Mouse (Mus musculus) embryonic facial prominence, embryonic 15.5 days (tissue): ENCODE measurements around the gene Rln1. TPM values are rescaled to one million over a fixed set of nuclear protein-coding genes. Genes with fewer than 3 reads are reported as not detected.
A peak's percentile ranks its signal among the peaks of the same experiment; 100 is the strongest.

Experiments used
- ATAC-seq: fragments of 200-750 bp; cut with Nextera tagmentation; 2 replicates; pipeline ENCODE4 v1.8.0; 2017; ENCODE audit warnings: low read depth, moderate TSS enrichment; ENCODE audit not compliant: insufficient number of reproducible peaks, low FRiP score, low TSS enrichment
- H3K27ac ChIP-seq: fragments of 300-500 bp; sonication (generic); replicated peaks from 2 replicates; pipeline ENCODE4 v1.5.1; 2015; ENCODE audit warnings: mild to moderate bottlenecking, inconsistent platforms
- H3K27me3 ChIP-seq: fragments of 300-500 bp; sonication (generic); 2 replicates; pipeline ENCODE4 v1.6.1; 2015; ENCODE audit warnings: inconsistent platforms
- H3K36me3 ChIP-seq: fragments of 300-500 bp; sonication (generic); 2 replicates; pipeline ENCODE4 v1.6.1; 2015; ENCODE audit warnings: mild to moderate bottlenecking, inconsistent platforms
- H3K4me1 ChIP-seq: fragments of 300-500 bp; sonication (generic); 2 replicates; pipeline ENCODE4 v1.6.1; 2015; ENCODE audit warnings: inconsistent platforms
- H3K4me2 ChIP-seq: fragments of 300-500 bp; sonication (generic); replicated peaks from 2 replicates; pipeline ENCODE4 v1.6.1; 2015; ENCODE audit warnings: mild to moderate bottlenecking, inconsistent platforms
- H3K4me3 ChIP-seq: fragments of 300-500 bp; sonication (generic); replicated peaks from 2 replicates; pipeline ENCODE4 v1.5.1; 2015; ENCODE audit warnings: mild to moderate bottlenecking, inconsistent platforms
- H3K9ac ChIP-seq: fragments of 300-500 bp; sonication (generic); 2 replicates; pipeline ENCODE4 v1.6.1; 2015; ENCODE audit warnings: inconsistent platforms
- H3K9me3 ChIP-seq: fragments of 300-500 bp; sonication (generic); replicated peaks from 2 replicates; pipeline ENCODE4 v1.6.1; 2016; ENCODE audit warnings: inconsistent platforms
- WGBS: fragments of 180-500 bp; shearing (Covaris S2); methylation state at CpG from one replicate; pipeline ENCODE4 v1.1.7; 2015; 5-methylcytosine and 5-hydroxymethylcytosine counted together
- polyA plus RNA-seq: library from polyadenylated mRNA; unstranded; fragments of >200 nt; fragmentation: Nextera tagmentation; extraction: Ambion mirVana; gene quantifications from 2 replicates; pipeline ENCODE4 v1.2.1, GENCODE M21; 2015

Gene Rln1
- polyA plus RNA-seq, 1 experiment from 2014 or later, result 0.16 TPM

DNA sequence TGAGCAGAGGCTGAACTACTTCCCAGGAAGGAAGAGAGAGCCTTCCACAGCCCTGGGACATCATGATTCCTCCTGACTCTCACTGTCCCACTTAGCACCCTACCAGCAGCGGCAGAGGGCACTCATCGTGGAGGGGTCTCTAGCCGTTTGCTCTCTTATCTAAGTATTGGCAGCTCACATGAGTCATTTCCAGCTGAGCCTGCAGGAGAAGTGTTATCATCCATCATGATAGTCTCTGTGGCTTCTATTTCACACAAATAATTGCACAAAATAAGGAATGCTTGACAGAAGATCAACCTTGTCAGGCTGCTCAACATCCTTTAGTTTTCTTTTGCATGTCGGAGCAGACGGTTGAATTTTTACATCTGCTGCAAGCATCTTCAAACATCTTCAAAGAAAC, 25.8 kb upstream of the Rln1 start:
- WGBS, result 79% methylated on average over 5 of the region's 5 CpGs
- H3K4me3 ChIP-seq, result no peak overlapping the region

DNA sequence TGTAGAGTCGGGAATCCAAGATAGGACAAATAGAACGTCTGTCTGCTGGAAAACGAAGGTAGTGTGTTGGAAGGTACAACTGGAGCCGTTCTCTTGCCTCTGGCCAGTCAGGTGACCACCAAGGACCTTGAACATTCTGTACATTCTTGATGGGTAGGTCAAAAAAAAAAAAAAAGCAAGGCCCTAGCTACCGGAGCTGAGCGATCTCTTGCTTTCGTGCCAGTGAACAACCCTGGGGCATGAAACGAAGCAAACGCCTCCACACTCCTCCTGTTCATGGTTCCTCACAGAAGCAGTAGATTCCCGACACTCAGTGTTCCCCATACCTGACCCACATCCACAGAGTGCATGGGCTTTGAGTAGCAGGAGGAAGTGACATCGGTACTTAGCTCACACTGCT, 21.8 kb upstream of the Rln1 start:
- Histone ChIP-seq H3K27ac (no peak overlapping the region), H3K9ac (no peak overlapping the region), H3K36me3 (0 out of 2 replicates have a peak, but pooled peaks cover 6% of the 10 kb centered on the region), H3K4me3 (no peak overlapping the region), H3K27me3 (no peaks in the 10 kb centered on the region), H3K9me3 (no peaks in the 10 kb centered on the region), H3K4me2 (no peak overlapping the region), H3K4me1 (peaks cover 13% of the 10 kb centered on the region; the same call in 1 of the 2 replicates)
- no peak for ATAC-seq
- 78% methylated on average over 11 of the region's 11 CpGs for WGBS

More for the DNA sequence above, 25.8 kb upstream of the Rln1 start:
- H3K36me3 ChIP-seq, result 0 out of 2 replicates have a peak, but pooled peaks cover 6% of the 10 kb centered on the region
- H3K9me3 ChIP-seq, result no peaks in the 10 kb centered on the region
- 0 out of 2 replicates have a peak overlapping the region, but pooled peaks have one; percentile 82 for H3K4me2 ChIP-seq
- H3K27me3 ChIP-seq, result no peaks in the 10 kb centered on the region
- H3K27ac ChIP-seq, result no peak overlapping the region
- peaks cover 19% of the 10 kb centered on the region for H3K4me1 ChIP-seq
- H3K9ac ChIP-seq, result no peak overlapping the region
- no peak for ATAC-seq

DNA sequence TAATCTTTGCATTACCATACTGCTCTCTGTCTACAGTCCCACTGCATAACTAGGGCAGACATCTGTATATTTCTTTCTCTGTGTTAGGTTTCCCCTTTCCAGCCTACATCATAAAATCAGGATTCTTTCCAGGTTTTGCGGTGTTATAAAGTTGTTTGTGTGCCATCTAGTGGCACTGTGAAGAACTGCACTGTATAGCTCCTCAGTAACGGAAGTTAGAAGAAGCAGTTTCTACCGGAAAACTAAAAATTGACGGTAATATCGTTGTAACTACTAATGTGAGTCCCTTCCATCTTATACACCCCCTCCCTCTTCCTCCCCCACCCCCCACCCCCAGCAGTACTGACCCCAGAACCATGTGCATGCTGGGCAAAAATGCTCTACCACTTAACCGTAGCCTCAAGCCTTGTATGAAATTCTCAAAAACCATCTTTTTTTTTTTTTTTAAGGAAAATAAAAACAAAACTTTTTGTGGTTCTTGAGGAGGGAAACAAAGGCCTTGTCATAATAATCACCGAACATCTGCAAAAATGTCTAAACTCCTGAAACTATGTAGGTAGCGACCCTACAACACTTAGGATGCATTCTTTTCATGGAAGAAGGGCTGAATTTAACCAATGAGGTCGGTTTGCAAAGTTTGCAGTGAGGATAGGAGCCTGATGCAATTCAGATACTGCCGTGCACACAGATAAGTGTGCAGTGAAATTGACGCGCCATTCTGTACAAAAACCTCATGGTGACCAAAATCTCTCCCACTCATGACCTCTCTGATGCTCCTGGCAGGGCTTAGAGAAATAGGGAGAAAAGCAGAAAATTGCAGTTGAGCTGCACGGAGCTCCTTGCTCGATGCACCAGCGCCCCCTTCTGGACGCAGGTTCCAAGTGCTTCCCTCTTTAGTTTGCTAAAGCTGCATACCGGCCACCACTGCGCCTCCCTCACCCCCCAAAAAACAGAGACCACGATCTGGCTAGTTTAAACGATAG, 20.7 kb upstream of the Rln1 start:
- ATAC-seq, result peak; percentile 51; the same call in 1 of the 2 replicates
- 3% methylated on average over 20 of the region's 20 CpGs for WGBS

DNA sequence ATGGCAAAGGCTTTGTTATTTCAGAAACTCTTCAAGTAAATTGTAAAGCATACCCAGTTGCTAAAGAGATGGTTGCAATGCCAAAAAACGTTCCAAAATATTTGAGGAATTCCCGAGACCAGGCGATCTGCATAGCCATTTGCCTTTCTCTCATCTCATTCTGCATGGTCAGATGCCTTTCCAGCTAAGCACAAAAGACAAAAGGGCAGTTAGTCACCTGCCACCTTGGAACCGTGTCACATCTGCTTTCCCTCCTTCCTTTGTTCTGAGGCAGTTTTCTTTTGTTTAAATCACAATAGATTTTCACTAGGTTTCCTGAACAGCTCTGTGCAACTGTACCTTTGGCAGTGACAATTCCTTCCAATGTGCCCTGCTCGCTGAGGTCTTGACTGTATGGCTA, 16.5 kb upstream of the Rln1 start:
- H3K4me3 ChIP-seq, result no peak overlapping the region
- 54% methylated on average over 5 of the region's 5 CpGs for WGBS
- no peaks in the 10 kb centered on the region for H3K9me3 ChIP-seq
- no peak overlapping the region for H3K9ac ChIP-seq
- no peak overlapping the region for H3K27ac ChIP-seq
- peaks cover 4% of the 10 kb centered on the region; the same call in 1 of the 2 replicates for H3K4me1 ChIP-seq
- no peak for ATAC-seq
- H3K4me2 ChIP-seq, result no peak overlapping the region
- no peaks in the 10 kb centered on the region for H3K27me3 ChIP-seq
- 0 out of 2 replicates have a peak, but pooled peaks cover 7% of the 10 kb centered on the region for H3K36me3 ChIP-seq

More for the DNA sequence above, 20.7 kb upstream of the Rln1 start:
- H3K9ac ChIP-seq, result no peak overlapping the region
- H3K4me3 ChIP-seq, result peak overlapping the region; percentile 36
- H3K27me3 ChIP-seq, result no peaks in the 10 kb centered on the region
- H3K36me3 ChIP-seq, result 0 out of 2 replicates have a peak, but pooled peaks cover 14% of the 10 kb centered on the region
- peaks cover 6% of the 10 kb centered on the region; the same call in 1 of the 2 replicates for H3K4me1 ChIP-seq
- no peaks in the 10 kb centered on the region for H3K9me3 ChIP-seq
- peak overlapping the region; percentile 55; the same call in 1 of the 2 replicates for H3K27ac ChIP-seq
- peak overlapping the region; percentile 70 for H3K4me2 ChIP-seq

DNA sequence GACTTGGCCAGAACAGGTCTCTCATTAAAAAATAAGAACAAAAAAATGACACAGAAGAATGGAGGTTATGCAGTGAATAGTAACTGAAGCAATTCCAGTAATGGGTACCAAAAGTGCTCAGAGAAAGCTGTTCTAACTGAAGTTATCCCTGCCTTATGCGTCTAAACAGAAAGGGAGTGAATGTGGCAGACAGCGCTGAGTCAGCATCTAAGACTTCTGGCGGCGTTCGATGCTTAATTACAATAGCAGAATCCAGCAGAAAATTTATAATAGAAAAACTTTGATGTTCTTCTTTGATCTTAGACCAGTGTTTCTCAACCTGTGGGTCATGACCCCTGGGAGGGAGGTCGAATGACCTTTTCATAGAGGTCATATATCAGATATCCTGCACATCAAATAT, 11.2 kb upstream of the Rln1 start:
- 70% methylated on average over 6 of the region's 6 CpGs for WGBS
- H3K36me3 ChIP-seq, result 0 out of 2 replicates have a peak, but pooled peaks cover under 1% of the 10 kb centered on the region
- no peaks in the 10 kb centered on the region for H3K9me3 ChIP-seq
- no peaks in the 10 kb centered on the region for H3K27me3 ChIP-seq
- H3K4me1 ChIP-seq, result no peaks in the 10 kb centered on the region
- ATAC-seq, result no peak
- no peak overlapping the region for H3K9ac ChIP-seq
- no peak overlapping the region for H3K4me2 ChIP-seq
- H3K27ac ChIP-seq, result no peak overlapping the region
- H3K4me3 ChIP-seq, result no peak overlapping the region

DNA sequence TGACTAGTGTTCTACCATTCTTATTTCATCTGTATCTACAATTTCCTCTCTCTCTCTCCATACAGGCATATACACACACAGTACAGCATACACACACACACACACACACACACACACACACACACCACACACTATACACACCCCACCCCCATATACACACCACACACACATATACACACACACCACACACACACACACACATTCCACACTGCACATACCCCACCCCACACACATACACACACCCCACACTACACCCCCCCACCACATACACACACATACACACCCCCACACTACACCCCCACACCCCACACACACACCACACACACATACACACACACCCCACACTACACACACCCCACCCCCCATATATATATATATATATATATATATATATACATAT, 10.4 kb upstream of the Rln1 start:
- Histone ChIP-seq H3K4me2 (no peak overlapping the region), H3K27me3 (no peaks in the 10 kb centered on the region), H3K9me3 (no peaks in the 10 kb centered on the region), H3K4me1 (no peaks in the 10 kb centered on the region), H3K9ac (no peak overlapping the region), H3K4me3 (no peak overlapping the region), H3K27ac (no peak overlapping the region), H3K36me3 (no peaks in the 10 kb centered on the region)
- no peak for ATAC-seq

DNA sequence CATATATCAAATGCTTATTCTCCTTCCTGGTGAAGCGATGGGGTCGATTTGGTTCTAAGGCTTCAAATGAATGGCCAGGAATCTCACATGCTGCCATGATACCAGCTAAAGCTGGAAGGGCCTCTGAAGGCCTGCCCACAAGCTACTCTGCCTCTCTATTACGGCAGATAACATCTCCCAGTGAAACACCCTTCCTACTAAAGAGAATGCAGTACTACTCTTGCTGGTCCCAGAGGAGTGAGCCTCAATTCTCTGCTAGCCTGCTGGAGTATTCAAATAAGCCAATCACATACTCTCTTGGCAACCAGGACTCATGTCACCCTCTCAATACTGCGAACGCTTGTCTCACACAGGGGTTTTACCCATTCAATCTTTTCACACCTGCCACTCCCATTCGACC, 7.8 kb upstream of the Rln1 start:
- no peaks in the 10 kb centered on the region for H3K9me3 ChIP-seq
- no peak overlapping the region for H3K9ac ChIP-seq
- H3K36me3 ChIP-seq, result no peaks in the 10 kb centered on the region
- H3K4me3 ChIP-seq, result no peak overlapping the region
- WGBS, result 85% methylated on average over 6 of the region's 6 CpGs
- H3K27ac ChIP-seq, result no peak overlapping the region
- no peaks in the 10 kb centered on the region for H3K4me1 ChIP-seq
- no peak overlapping the region for H3K4me2 ChIP-seq
- no peaks in the 10 kb centered on the region for H3K27me3 ChIP-seq
- no peak for ATAC-seq

DNA sequence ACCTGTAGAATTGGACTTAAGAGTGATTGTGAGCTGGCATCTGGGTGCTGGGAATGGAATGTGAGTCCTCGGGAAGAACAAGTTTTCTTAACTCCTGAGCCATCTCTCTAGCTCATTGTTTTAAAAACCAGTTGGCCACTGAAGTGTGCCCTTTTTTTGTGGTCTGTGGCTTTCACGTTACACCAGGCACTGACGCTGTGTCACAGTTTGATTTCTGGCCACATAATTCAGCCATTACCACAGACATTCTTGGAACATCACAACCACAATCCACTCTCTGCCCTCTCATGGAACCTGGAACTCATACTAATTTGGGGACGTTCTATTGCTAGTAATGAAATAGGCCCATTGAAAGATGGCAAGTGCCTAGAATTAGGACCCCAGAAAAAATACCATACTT, 6.6 kb upstream of the Rln1 start:
- Histone ChIP-seq H3K27ac (no peak overlapping the region), H3K9me3 (no peaks in the 10 kb centered on the region), H3K36me3 (no peaks in the 10 kb centered on the region), H3K27me3 (no peaks in the 10 kb centered on the region), H3K4me1 (no peaks in the 10 kb centered on the region), H3K9ac (no peak overlapping the region), H3K4me2 (no peak overlapping the region), H3K4me3 (no peak overlapping the region)
- WGBS, result 59% methylated on average over 4 of the region's 4 CpGs
- no peak for ATAC-seq

DNA sequence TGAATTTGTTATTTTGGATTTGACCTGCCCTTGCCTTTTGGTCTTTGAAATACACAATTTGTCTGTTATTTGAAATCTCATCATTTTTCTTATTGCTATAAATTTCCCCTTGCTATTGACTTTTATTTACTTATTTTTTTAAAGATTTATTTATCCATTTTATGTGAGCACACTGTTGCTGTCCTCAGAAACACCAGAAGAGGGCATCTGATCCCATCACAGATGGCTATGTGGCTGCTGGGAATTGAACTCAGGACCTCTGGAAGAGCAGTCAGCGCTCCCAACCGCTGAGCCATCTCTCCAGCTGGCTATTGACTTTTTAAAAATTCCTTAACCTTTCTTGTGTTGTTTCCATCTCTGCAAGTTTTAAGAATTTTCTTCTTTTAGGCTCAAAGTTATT, 2.2 kb upstream of the Rln1 start:
- Histone ChIP-seq H3K4me1 (peaks cover 9% of the 10 kb centered on the region), H3K27me3 (no peaks in the 10 kb centered on the region), H3K4me3 (no peak overlapping the region), H3K36me3 (no peaks in the 10 kb centered on the region), H3K4me2 (no peak overlapping the region), H3K9me3 (no peaks in the 10 kb centered on the region), H3K27ac (no peak overlapping the region), H3K9ac (no peak overlapping the region)
- no peak for ATAC-seq
- WGBS, result 89% methylated on average over 2 of the region's 2 CpGs

DNA sequence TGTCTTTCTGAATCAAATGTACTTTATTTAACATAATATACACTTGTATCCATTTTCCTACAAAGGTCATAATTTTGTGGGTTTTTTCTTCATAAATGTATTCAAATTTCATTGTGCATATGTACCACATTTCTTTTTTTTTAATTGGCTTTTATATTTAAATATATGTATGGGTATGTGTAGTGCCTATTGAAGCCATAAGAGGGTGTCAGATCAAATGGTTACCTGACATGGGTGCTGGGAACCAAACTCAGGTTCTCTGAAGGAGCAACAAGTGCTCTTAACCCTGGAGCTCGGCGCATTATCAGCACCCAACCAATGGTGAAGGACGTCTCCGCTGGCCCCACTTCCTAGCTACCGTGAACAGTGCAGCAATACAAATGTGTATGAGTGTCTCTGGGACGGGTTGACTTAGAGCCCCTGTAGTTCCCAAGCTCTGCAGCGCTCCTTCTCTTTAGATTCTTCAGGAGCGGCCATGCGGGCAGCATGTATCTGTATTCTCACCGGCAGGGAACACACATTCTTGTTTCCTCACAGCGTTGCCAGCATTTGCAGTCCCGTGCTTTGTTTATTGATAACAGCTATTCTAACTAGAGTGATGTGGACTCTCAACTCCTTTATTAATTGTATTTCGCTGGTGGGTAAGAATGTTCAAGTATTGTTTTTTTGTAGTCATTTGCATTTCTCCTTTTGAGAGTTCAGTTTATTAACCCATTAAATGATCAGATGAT, 7.5 kb downstream of the Rln1 start:
- WGBS, result 80% methylated on average over 13 of the region's 13 CpGs
- no peaks in the 10 kb centered on the region for H3K27me3 ChIP-seq
- no peak for ATAC-seq
- no peak overlapping the region for H3K27ac ChIP-seq
- H3K9me3 ChIP-seq, result no peaks in the 10 kb centered on the region
- no peak overlapping the region for H3K4me3 ChIP-seq
- H3K4me2 ChIP-seq, result no peak overlapping the region
- H3K36me3 ChIP-seq, result no peaks in the 10 kb centered on the region
- peaks cover 9% of the 10 kb centered on the region; the same call in 1 of the 2 replicates for H3K4me1 ChIP-seq
- no peak overlapping the region for H3K9ac ChIP-seq

DNA sequence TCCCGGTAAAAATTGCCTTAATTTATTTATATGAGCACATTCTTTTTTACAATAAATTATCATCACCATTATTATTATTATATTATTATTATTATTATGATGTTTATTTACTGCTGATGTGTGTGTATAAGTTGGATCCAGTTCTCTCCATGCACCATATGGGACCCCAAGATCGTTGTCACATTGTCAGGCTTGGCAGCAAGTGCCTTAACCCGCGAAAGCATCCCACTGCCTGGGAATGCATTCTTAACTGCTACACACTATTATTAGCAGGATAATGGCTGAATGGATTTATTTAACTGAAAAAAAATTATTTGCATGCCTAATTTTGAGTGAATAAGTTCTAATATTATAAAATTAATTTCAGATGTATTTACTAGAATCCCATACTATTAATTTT, 8.1 kb downstream of the Rln1 start:
- no peaks in the 10 kb centered on the region for H3K27me3 ChIP-seq
- H3K27ac ChIP-seq, result no peak overlapping the region
- ATAC-seq, result no peak
- 76% methylated on average over 4 of the region's 4 CpGs for WGBS
- H3K4me1 ChIP-seq, result peaks cover 9% of the 10 kb centered on the region; the same call in 1 of the 2 replicates
- no peak overlapping the region for H3K4me2 ChIP-seq
- H3K9ac ChIP-seq, result no peak overlapping the region
- H3K4me3 ChIP-seq, result no peak overlapping the region
- H3K9me3 ChIP-seq, result no peaks in the 10 kb centered on the region
- no peaks in the 10 kb centered on the region for H3K36me3 ChIP-seq
